Mouse (Mus musculus): Measurements from ENCODE around the gene Gm32742. TPM values are rescaled to one million over a fixed set of nuclear protein-coding genes. Genes with fewer than 3 reads are reported as not detected.

Gene Gm32742
- polyA plus RNA-seq, 1 experiment: not detected

GRCm38 (mm10) chr9:51138301-51138700 lies 27.0 kb downstream of the Gm32742 start:
- no peaks in the 10 kb centered on the region for H3K4me1 ChIP-seq (ENCODE audit: control insufficient read depth, insufficient read depth, low read length)
- WGBS: 36% methylated on average over 1 of the region's 1 CpGs
- H3K4me3 ChIP-seq (ENCODE audit: insufficient read depth, low read depth, low read length): no peak overlapping the region
- TF ChIP-seq CTCF (IDR thresholded peaks at IDR 0.05; ENCODE audit: insufficient read depth, low read depth, low read length) (no peak), POLR2A (IDR thresholded peaks at IDR 0.05; ENCODE audit: insufficient read depth, low read depth, low read length) (no peak)
- no peak overlapping the region for H3K27ac ChIP-seq (ENCODE audit: insufficient read depth, low read depth, low read length)

GRCm38 (mm10) chr9:51137836-51138235 lies 27.5 kb downstream of the Gm32742 start:
- 93% methylated on average over 1 of the region's 1 CpGs for WGBS
- no peak for TF ChIP-seq POLR2A (IDR thresholded peaks at IDR 0.05; ENCODE audit: insufficient read depth, low read depth, low read length)
- no peak for TF ChIP-seq CTCF (IDR thresholded peaks at IDR 0.05; ENCODE audit: insufficient read depth, low read depth, low read length)
- Histone ChIP-seq H3K4me1 (ENCODE audit: control insufficient read depth, insufficient read depth, low read length) (no peaks in the 10 kb centered on the region), H3K27ac (ENCODE audit: insufficient read depth, low read depth, low read length) (no peak overlapping the region), H3K4me3 (ENCODE audit: insufficient read depth, low read depth, low read length) (no peak overlapping the region)

GRCm38 (mm10) chr9:51137432-51137831 lies 27.9 kb downstream of the Gm32742 start:
- no peak overlapping the region for H3K4me3 ChIP-seq (ENCODE audit: insufficient read depth, low read depth, low read length)
- TF ChIP-seq POLR2A (IDR thresholded peaks at IDR 0.05; ENCODE audit: insufficient read depth, low read depth, low read length): no peak
- H3K27ac ChIP-seq (ENCODE audit: insufficient read depth, low read depth, low read length): no peak overlapping the region
- WGBS: 94% methylated on average over 4 of the region's 4 CpGs
- H3K4me1 ChIP-seq (ENCODE audit: control insufficient read depth, insufficient read depth, low read length): no peaks in the 10 kb centered on the region

GRCm38 (mm10) chr9:51136985-51137384 lies 28.3 kb downstream of the Gm32742 start:
- H3K4me3 ChIP-seq (ENCODE audit: insufficient read depth, low read depth, low read length): no peak overlapping the region
- no peaks in the 10 kb centered on the region for H3K4me1 ChIP-seq (ENCODE audit: control insufficient read depth, insufficient read depth, low read length)
- no peak for TF ChIP-seq POLR2A (IDR thresholded peaks at IDR 0.05; ENCODE audit: insufficient read depth, low read depth, low read length)
- TF ChIP-seq CTCF (IDR thresholded peaks at IDR 0.05; ENCODE audit: insufficient read depth, low read depth, low read length): no peak
- 66% methylated on average over 3 of the region's 3 CpGs for WGBS
- H3K27ac ChIP-seq (ENCODE audit: insufficient read depth, low read depth, low read length): no peak overlapping the region

- Histone ChIP-seq H3K4me1 (ENCODE audit: control insufficient read depth, insufficient read depth, low read length) (no peaks in the 10 kb centered on the region), H3K4me3 (ENCODE audit: insufficient read depth, low read depth, low read length) (no peak overlapping the region), H3K27ac (ENCODE audit: insufficient read depth, low read depth, low read length) (no peak overlapping the region)
- 88% methylated on average over 4 of the region's 4 CpGs for WGBS
- TF ChIP-seq CTCF (IDR thresholded peaks at IDR 0.05; ENCODE audit: insufficient read depth, low read depth, low read length): no peak
- no peak for TF ChIP-seq POLR2A (IDR thresholded peaks at IDR 0.05; ENCODE audit: insufficient read depth, low read depth, low read length)
These were observed 50.5 kb downstream of the Gm32742 start for GRCm38 (mm10) chr9:51114767-51115166.

- 95% methylated on average over 2 of the region's 2 CpGs for WGBS
- Histone ChIP-seq H3K4me3 (ENCODE audit: insufficient read depth, low read depth, low read length) (no peak overlapping the region), H3K27ac (ENCODE audit: insufficient read depth, low read depth, low read length) (no peak overlapping the region), H3K4me1 (ENCODE audit: control insufficient read depth, insufficient read depth, low read length) (peaks cover 6% of the 10 kb centered on the region; the same call in 1 of the 2 replicates)
- TF ChIP-seq CTCF (IDR thresholded peaks at IDR 0.05; ENCODE audit: insufficient read depth, low read depth, low read length) (no peak), POLR2A (IDR thresholded peaks at IDR 0.05; ENCODE audit: insufficient read depth, low read depth, low read length) (no peak)
These were observed 59.6 kb downstream of the Gm32742 start for GRCm38 (mm10) chr9:51105751-51106150.

GRCm38 (mm10) chr9:51103808-51104514 lies 61.4 kb downstream of the Gm32742 start:
- WGBS: 19% methylated on average over 30 of the region's 30 CpGs
- TF ChIP-seq POLR2A (IDR thresholded peaks at IDR 0.05; ENCODE audit: insufficient read depth, low read depth, low read length) (no peak), CTCF (IDR thresholded peaks at IDR 0.05; ENCODE audit: insufficient read depth, low read depth, low read length) (no peak)
- H3K4me3 ChIP-seq (ENCODE audit: insufficient read depth, low read depth, low read length): peak overlapping the region; percentile 37
- H3K4me1 ChIP-seq (ENCODE audit: control insufficient read depth, insufficient read depth, low read length): peaks cover 6% of the 10 kb centered on the region; the same call in 1 of the 2 replicates
- H3K27ac ChIP-seq (ENCODE audit: insufficient read depth, low read depth, low read length): no peak overlapping the region

- no peak for TF ChIP-seq CTCF (IDR thresholded peaks at IDR 0.05; ENCODE audit: insufficient read depth, low read depth, low read length)
- 4% methylated on average over 44 of the region's 44 CpGs for WGBS
These were observed 62.1 kb downstream of the Gm32742 start for GRCm38 (mm10) chr9:51102963-51103807.

GRCm38 (mm10) chr9:51101756-51102425 lies 63.4 kb downstream of the Gm32742 start, which contains the start of gene 4833427G06Rik:
Gene 4833427G06Rik (minus strand): TSS chr9:51102078.
- H3K27ac ChIP-seq (ENCODE audit: insufficient read depth, low read depth, low read length): no peak within 1 kb of the TSS
- peaks cover 6% of the 10 kb centered on the region; the same call in 1 of the 2 replicates for H3K4me1 ChIP-seq (ENCODE audit: control insufficient read depth, insufficient read depth, low read length)
- 28% methylated on average over 27 of the region's 27 CpGs for WGBS
- TF ChIP-seq POLR2A (IDR thresholded peaks at IDR 0.05; ENCODE audit: insufficient read depth, low read depth, low read length): no peak
- no peak for TF ChIP-seq CTCF (IDR thresholded peaks at IDR 0.05; ENCODE audit: insufficient read depth, low read depth, low read length)
- H3K4me3 ChIP-seq (ENCODE audit: insufficient read depth, low read depth, low read length): no peak within 1 kb of the TSS

More at GRCm38 (mm10) chr9:51102963-51103807, 62.1 kb downstream of the Gm32742 start:
- H3K4me1 ChIP-seq (ENCODE audit: control insufficient read depth, insufficient read depth, low read length): peaks cover 6% of the 10 kb centered on the region; the same call in 1 of the 2 replicates
- H3K27ac ChIP-seq (ENCODE audit: insufficient read depth, low read depth, low read length): no peak overlapping the region
- H3K4me3 ChIP-seq (ENCODE audit: insufficient read depth, low read depth, low read length): peak overlapping the region; percentile 37
